Mouse (Mus musculus) ES-E14 (cell line): ENCODE measurements around the gene Olfr612. TPM values are rescaled to one million over a fixed set of nuclear protein-coding genes. Genes with fewer than 3 reads are reported as not detected.
"Not testable (repeated sequence)": the region's sequence is repeated elsewhere in the genome, so short reads cannot be mapped to it uniquely, and the experiment has no call there.

ENCODE experiments used
- DNase-seq: peaks from one replicate; pipeline ENCODE4 v3.0.0-alpha.2; 2013; ENCODE audit warnings: low read depth, low spot score
- H3K27ac ChIP-seq: 2 replicates; pipeline ENCODE4 v1.5.1; 2012; ENCODE audit warnings: low read depth, mild to moderate bottlenecking, low read length, moderate library complexity, mixed read lengths; ENCODE audit not compliant: poor library complexity, insufficient read depth, severe bottlenecking
- H3K36me3 ChIP-seq: 2 replicates; pipeline ENCODE4 v1.6.1; 2012; ENCODE audit warnings: mild to moderate bottlenecking, low read length, moderate library complexity, mixed read lengths; ENCODE audit not compliant: control insufficient read depth, poor library complexity, insufficient read depth, severe bottlenecking
- H3K4me1 ChIP-seq, 2 experiments: fragments of 150-350 bp in 1 of 2; sonication (generic) in 1 of 2; 2 replicates each; pipeline ENCODE4 v1.6.1; 2012; ENCODE audit warnings: low read length in 2 of 2, mild to moderate bottlenecking in 1 of 2, mixed read lengths in 1 of 2; ENCODE audit not compliant: control insufficient read depth in 2 of 2, insufficient read depth in 2 of 2, poor library complexity in 1 of 2
- H3K4me3 ChIP-seq, 2 experiments: fragments of 150-350 bp in 1 of 2; sonication (generic) in 1 of 2; 2 replicates each; pipeline ENCODE4 v1.5.1; 2012; ENCODE audit warnings: low read length in 2 of 2, low read depth in 1 of 2, mild to moderate bottlenecking in 1 of 2, mixed read lengths in 1 of 2; ENCODE audit not compliant: insufficient read depth in 1 of 2, poor library complexity in 1 of 2, severe bottlenecking in 1 of 2
- H3K9ac ChIP-seq: 2 replicates; pipeline ENCODE4 v1.6.1; 2012; ENCODE audit warnings: low read depth, mild to moderate bottlenecking, low read length, mixed read lengths; ENCODE audit not compliant: poor library complexity, insufficient read depth, severe bottlenecking
- H3K9me3 ChIP-seq: fragments of 150-350 bp; sonication (generic); 2 replicates; pipeline ENCODE4 v1.6.1; 2012; ENCODE audit warnings: low read depth, mild to moderate bottlenecking, low read length; ENCODE audit not compliant: control insufficient read depth, insufficient read depth
- CHD2 ChIP-seq: IDR thresholded peaks from 2 replicates; pipeline ENCODE4 v1.6.1; 2014; ENCODE audit warnings: mild to moderate bottlenecking, low read depth, low read length, inconsistent platforms
- HCFC1 ChIP-seq: IDR thresholded peaks from 2 replicates; pipeline ENCODE4 v1.6.1; 2012; ENCODE audit warnings: low read length, inconsistent platforms, borderline replicate concordance; ENCODE audit not compliant: insufficient read depth
- MAFK ChIP-seq: IDR thresholded peaks from 2 replicates; pipeline ENCODE4 v1.6.1; 2014; ENCODE audit warnings: mild to moderate bottlenecking, low read depth, low read length, inconsistent platforms; ENCODE audit not compliant: insufficient read depth
- ZC3H11A ChIP-seq: IDR thresholded peaks from 2 replicates; pipeline ENCODE4 v1.6.1; 2012; ENCODE audit warnings: low read depth, mild to moderate bottlenecking, inconsistent platforms, low read length, borderline replicate concordance
- ZNF384 ChIP-seq: IDR thresholded peaks from 2 replicates; pipeline ENCODE4 v1.6.1; 2012; ENCODE audit warnings: low read depth, low read length, inconsistent platforms
- in situ Hi-C, 2 experiments: fragments of 600-800 bp; cut with MboI; formaldehyde crosslinking; loops; one replicate each; pipeline ENCODE4 v1.15.1; 2025; ENCODE audit warnings: low sequenced_read_pairs in 2 of 2, inconsistent platforms in 1 of 2; ENCODE audit not compliant: unreplicated experiment in 2 of 2
- total RNA-seq: library from RNA; depleted of rRNA; stranded (reverse); fragments of 300-350 nt; gene quantifications from 2 replicates; pipeline ENCODE4 v1.2.3, GENCODE M21; 2012; rRNA removed

The Olfr612 gene
- not detected in 2 replicates for total RNA-seq

DNA sequence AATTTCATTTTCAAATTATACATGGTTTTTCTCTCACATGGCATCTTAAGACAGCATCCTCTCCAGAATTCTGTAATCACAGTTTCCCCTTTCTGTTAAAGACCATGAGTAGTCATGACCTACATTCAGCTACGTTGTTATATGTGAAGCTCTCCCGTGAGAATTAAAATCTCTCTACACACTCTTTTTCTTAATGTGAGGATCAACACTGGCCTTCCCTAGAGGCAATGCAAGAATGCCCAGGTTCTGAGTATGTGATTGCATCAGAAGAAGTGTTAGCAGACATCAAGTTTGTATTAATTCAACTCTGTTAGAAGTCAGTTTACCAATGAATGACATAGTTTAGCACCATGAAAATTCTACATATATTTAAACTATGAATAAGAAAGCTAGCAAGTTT lies at the start of gene Olfr612:
Gene Olfr612, minus strand, starts transcription at position 101 of the 400 bp plus-strand sequence.
- H3K36me3 ChIP-seq, H3K4me1 ChIP-seq, H3K9me3 ChIP-seq, H3K9ac ChIP-seq, DNase-seq, H3K27ac ChIP-seq, in situ Hi-C loops, H3K4me3 ChIP-seq: not testable (repeated sequence)

DNA sequence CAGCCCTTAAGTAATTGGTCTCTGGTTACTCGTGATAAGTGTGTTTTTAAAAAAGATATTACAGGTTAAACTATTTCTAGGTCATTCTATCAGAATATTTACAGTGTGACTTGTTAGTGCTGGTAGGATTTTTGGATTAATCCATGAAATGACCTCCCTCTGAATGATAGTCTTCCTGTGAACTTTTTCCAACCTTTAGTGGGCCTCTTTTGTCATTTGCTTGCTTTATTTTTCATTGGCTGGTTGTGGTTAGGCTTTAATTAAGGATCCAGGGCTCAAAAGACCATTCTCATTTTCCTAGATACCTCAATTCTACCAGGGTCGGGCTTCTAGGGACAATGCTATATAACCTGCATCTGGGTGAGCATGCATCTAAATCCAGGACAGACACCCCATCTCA lies 47.3 kb upstream of the Olfr612 start, which contains the start of gene Olfr618:
Gene Olfr618, plus strand, starts transcription at position 301 of the 400 bp plus-strand sequence.
- no peaks in the 10 kb centered on the region for H3K9me3 ChIP-seq
- no peak within 1 kb of the TSS for H3K4me3 ChIP-seq
- no peak for DNase-seq
- no peaks in the 10 kb centered on the region for H3K36me3 ChIP-seq
- in situ Hi-C loops = no loop called here
- H3K4me1 ChIP-seq = no peaks in the 10 kb centered on the region
- no peak for TF ChIP-seq MAFK
- TF ChIP-seq ZC3H11A = no peak
- no peak for TF ChIP-seq ZNF384
- no peak for TF ChIP-seq CHD2
- no peak for TF ChIP-seq HCFC1
- H3K27ac ChIP-seq = no peak within 1 kb of the TSS
- no peak within 1 kb of the TSS for H3K9ac ChIP-seq

DNA sequence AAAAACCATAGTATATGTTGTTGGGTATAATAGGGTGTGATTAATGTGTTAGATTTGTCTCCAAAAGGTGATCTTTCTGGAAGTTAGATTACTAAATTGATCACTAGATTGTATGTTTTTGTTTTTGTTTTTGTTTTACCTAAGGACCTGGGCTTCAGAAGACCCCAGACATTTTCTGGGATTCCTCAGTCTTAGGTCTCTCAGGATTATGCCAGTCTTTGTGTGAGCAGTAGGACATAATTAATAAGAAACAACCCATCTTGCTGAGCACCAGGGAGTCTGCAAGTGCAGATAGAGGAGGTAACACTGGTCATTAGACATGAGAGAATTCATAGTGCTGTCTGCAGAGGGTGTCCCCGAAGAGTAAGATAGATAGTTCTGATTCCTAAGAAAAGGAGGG lies 30.2 kb upstream of the Olfr612 start, which contains the start of gene Olfr617:
Gene Olfr617, plus strand, starts transcription at position 301 of the 400 bp plus-strand sequence.
- H3K27ac ChIP-seq = no peak within 1 kb of the TSS
- in situ Hi-C loops = loop anchor here in 1 of 2 experiments (5.0 kb wide), 1 partner anchor 105 kb away; no protein-coding TSS in a partner anchor
- H3K4me3 ChIP-seq = no peak within 1 kb of the TSS
- H3K9me3 ChIP-seq = no peaks in the 10 kb centered on the region
- no peaks in the 10 kb centered on the region for H3K4me1 ChIP-seq
- TF ChIP-seq HCFC1 = no peak
- TF ChIP-seq ZNF384 = no peak
- no peak for TF ChIP-seq CHD2
- no peak for TF ChIP-seq MAFK
- TF ChIP-seq ZC3H11A = no peak
- no peaks in the 10 kb centered on the region for H3K36me3 ChIP-seq
- DNase-seq = no peak
- H3K9ac ChIP-seq = no peak within 1 kb of the TSS

DNA sequence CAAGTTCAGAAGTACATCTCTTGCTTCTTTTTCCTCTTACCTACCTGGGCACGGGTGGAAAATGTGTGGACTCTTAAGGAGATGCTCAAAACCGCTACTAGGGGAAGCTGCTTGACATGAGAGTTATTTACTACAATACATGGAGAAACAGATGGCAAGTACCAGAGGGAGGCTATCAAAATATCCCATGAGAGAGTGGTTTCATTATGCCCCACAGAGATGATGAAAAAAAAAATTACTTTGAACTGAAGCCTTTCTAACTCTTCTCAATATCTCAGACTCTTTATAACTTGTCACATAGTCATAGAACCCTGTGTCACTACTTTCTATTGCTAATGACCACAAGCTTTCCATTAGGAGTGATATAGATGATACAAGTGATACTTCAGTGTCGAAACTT lies 26.5 kb upstream of the Olfr612 start, which contains the start of gene Olfr616:
Gene Olfr616, minus strand, starts transcription at position 101 of the 400 bp plus-strand sequence.
- H3K9ac ChIP-seq = no peak within 1 kb of the TSS
- no peaks in the 10 kb centered on the region for H3K4me1 ChIP-seq
- H3K36me3 ChIP-seq = no peaks in the 10 kb centered on the region
- in situ Hi-C loops = no loop called here
- H3K27ac ChIP-seq = no peak within 1 kb of the TSS
- H3K4me3 ChIP-seq = no peak within 1 kb of the TSS
- H3K9me3 ChIP-seq = no peaks in the 10 kb centered on the region
- no peak for DNase-seq
- no peak for TF ChIP-seq ZC3H11A
- TF ChIP-seq MAFK = no peak
- no peak for TF ChIP-seq HCFC1
- no peak for TF ChIP-seq CHD2
- no peak for TF ChIP-seq ZNF384

DNA sequence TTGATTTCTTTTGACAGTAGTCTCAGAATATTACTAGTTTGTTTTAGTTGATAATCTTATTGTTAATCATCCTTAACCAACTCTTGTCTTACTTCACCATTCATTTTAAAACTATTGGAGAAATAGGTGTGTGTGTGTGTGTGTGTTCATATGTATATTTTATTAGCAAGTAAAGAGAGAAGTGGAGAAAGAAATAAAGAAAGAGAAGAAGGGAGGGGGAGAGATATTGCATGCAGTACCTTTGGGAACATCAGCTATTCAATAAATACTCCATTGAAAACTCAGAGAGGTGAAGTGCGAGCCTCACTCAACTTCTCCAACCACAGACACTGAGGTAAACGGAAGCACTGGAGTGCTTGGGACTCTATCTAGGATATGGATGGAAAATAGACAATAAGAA lies 13.3 kb upstream of the Olfr612 start, which contains the start of gene Olfr615:
Gene Olfr615, plus strand, starts transcription at position 301 of the 400 bp plus-strand sequence.
- H3K27ac ChIP-seq = no peak within 1 kb of the TSS
- no peak for DNase-seq
- TF ChIP-seq ZNF384 (no peak), MAFK (no peak)
- H3K4me1 ChIP-seq = no peaks in the 10 kb centered on the region
- H3K36me3 ChIP-seq = no peaks in the 10 kb centered on the region
- H3K4me3 ChIP-seq = no peak within 1 kb of the TSS
- no peak within 1 kb of the TSS for H3K9ac ChIP-seq
- no peaks in the 10 kb centered on the region for H3K9me3 ChIP-seq
- in situ Hi-C loops = no loop called here
